Mouse (Mus musculus) left cerebral cortex, adult 11 months (tissue): ENCODE results near the gene Colgalt1.

Experiments
- DNase-seq: peaks from one replicate; pipeline ENCODE4 v3.0.0; 2022; ENCODE audit warnings: low spot score

Colgalt1 gene

GRCm38 (mm10) chr8:71591471-71592373, 19.1 kb upstream of the Colgalt1 start, which contains the start of gene Pgls:
Gene Pgls, plus strand, starts transcription at chr8:71592176.
- DNase-seq = peak; percentile 94

GRCm38 (mm10) chr8:71592374-71593170, 18.2 kb upstream of the Colgalt1 start:
- DNase-seq = peak; percentile 90

DNA sequence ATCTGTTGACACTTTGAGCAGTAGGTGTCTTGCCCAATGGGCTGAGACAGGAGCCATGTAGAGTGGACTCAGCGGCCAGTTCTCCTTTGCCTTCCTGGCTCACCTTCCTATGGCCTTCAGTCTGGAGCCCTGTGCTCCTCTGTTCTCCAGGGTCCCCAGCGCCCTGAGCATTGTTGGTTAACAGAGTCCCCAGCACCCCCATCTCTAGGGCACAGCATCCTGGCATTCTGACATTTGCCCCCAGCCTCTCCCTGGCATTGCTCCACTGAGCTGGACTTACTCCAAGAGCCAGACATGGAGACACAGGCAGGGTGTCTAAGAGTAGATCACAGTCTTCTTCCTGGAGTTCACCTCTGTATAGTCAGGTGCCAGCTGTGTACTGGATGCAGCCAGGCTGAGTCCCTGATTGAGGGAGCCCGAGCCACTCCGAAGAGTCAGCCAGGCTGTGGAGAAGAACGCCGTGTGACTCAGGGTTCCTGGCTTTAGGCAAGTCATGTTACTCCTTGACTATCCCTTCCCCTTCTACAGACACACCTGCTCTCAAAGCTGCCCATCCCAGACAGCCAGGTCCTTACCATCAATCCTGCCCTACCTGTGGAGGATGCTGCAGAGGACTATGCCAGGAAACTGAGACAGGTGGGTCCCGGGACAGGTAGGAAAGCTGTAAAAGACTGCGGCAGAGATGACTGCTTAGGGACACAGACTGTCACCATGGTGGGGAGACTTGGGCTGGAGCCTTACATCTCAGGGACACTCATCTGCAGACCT, 17.1 kb upstream of the Colgalt1 start:
- DNase-seq = no peak

DNA sequence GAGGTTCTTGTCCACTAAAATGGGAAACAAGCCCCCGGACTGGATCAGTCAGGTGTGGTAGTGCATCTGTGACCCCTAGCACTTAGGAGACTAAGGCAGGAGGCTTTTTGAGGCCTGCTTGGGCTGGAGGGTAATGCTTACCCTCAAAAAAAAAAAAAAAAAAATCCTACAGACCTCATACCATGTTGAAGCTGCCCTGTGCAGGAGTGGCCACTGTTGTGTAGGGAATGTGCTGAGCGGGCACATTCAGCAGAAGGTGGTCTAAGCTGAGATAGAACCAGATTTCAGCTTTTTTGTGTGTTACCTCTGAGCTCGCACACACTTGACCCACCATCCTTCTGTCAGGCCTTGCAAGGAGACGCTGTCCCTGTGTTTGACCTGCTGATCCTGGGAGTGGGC, 16.5 kb upstream of the Colgalt1 start:
- DNase-seq = no peak

DNA sequence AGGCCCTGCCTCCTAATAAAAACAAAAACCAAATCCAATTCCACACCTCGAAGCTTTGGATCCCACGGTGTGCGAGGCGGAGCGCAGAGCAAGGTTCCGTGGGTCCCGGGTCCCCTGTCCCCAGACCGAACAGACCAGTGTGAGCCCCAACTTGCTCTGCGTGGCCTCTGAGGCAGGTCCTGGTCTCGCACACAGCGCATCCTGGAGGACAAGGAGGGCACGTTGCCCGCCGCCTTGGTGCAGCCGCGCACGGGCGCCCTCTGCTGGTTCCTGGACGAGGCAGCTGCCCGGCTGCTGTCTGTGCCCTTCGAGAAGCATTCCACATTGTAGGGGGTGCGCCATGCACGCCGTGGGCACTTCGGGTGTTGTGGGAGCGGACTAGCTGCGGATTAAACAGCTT, 14.9 kb upstream of the Colgalt1 start:
- peak; percentile 82 for DNase-seq

DNA sequence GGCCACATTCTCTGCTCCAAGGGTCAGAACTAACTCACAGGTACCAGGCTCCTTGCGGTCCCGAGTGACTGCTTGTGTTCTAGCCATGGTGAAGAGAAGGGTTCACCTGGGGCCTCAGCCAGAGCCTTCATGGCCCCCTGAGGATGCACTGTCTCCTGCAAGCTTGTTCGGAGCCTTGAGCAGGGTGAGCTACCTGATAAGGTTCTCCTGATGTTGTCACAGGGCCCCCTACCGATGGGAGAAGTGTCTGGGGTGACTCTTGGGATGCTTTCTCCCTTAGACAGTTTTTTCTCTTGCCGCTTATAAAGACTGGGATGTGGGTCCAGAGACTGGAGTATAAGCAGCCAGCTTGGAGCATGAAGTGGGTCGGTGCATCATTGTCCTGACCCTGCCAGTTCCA, 14.4 kb upstream of the Colgalt1 start:
- no peak for DNase-seq

DNA sequence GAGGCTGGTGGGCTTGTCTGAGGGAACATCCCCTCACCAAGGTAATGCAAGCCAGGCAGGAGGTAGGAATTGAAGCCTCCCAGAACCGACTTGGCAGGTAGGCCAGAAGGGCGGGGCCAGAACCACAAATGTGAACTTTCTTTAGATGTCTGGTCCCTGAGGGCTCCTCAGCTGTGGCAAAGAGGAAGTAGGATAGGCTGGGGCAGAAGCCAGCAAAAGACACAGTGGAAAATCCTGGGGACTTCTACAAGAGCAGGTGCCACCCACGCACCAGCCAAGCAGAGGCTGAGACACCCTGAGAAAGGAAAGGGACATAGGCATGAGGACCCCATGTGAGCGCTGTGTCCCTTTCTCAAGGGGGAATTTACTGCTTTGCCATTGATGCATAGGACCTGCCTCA, 14.0 kb upstream of the Colgalt1 start:
- no peak for DNase-seq

- no peak for DNase-seq
These were observed 13.3 kb upstream of the Colgalt1 start, which contains the start of gene Fam129c for GRCm38 (mm10) chr8:71597451-71597850. Gene Fam129c, plus strand, starts transcription at chr8:71597648.

GRCm38 (mm10) chr8:71598375-71598774, 12.4 kb upstream of the Colgalt1 start:
- DNase-seq = no peak

- DNase-seq = no peak
These were observed 12.0 kb upstream of the Colgalt1 start for GRCm38 (mm10) chr8:71598841-71599240.

DNA sequence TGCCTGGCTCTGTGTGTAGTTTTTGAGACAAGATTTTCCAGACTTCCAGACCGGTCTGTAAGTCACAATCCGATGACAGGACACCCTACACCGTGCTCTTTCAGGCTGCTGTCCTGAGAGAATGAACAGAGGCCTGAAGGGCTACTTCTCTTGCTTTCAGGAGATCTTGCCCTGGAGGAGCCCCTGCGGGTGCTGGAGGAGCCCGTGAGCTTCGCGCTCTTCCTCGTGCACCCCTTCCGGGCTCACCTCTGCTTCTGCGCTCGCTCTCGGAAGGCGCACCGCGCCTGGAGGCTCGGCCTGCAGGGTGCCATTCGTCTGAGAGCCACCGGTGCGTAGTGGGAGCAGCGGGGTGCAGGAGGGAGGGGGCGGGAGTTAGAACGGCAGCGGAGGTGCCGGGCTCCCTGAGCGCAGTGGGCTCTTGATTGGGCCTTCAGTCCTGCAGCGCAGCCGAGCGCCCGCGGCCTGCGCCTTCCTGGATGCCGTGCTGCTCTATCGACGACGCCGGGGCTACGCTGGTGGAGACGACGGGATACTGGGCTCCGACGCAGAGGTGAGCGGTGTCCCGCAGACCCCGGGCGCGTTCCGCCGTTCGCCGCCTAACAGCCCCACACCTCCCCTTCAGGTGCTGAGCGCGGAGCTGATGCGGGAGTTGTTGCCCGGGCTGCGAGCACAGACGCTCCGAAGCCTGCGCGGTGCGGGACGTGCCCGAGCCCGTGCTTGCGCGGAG, 8.7 kb upstream of the Colgalt1 start:
- DNase-seq = no peak

DNA sequence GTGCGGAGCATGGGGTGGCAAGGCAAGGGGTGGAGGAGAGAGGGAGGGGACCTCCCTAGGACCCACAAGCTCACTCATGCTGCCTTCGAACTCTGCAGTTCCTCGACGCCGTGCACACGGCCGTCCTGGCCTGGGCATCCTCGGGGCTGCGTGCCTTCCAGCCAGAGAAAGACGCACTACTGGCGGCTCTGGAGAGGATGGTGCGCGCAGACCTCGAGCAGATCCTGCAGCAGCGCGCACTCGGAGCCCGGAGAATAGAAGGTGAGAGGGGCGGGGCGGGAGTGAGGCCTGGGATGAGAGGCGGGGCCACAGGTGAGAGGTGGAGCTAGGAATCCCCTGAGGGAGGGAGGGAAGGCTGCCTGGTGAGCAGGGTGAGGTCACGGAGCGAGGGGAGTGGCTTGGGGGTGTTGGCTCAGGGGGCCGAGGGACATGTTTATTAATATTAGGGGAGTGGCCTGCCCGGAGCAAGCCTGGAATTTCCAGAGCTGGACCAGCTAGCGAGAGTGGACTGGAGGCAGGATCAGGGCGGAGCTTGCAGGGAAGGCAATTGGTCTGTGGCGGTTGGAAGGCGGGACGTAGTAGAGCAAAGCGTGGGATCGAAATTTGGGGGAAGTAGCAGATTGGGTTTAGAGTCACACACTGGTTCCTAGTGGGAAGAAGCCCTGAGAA, 8.0 kb upstream of the Colgalt1 start:
- DNase-seq = no peak

GRCm38 (mm10) chr8:71604021-71604420, 6.8 kb upstream of the Colgalt1 start:
- DNase-seq = no peak

DNA sequence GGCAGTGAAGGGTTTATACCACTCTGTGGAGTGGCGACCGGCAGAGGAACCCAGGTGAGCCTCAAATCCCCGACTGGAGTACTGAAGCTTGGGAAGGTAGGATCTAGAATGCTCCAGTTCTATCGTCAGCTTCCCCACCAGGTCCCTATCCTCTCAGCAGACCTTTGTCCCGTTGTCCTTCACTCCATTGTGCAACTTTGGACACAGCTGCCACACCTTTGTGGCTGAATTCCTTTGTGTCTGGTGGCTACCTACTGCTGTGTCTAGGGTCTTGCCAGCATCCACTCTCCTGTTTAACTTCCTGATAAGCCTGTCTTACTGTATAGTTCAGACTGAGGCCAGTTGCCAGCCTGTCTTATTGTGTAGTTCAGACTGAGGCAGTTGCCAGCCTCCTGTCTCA, 1.3 kb downstream of the Colgalt1 start:
- DNase-seq = no peak

DNA sequence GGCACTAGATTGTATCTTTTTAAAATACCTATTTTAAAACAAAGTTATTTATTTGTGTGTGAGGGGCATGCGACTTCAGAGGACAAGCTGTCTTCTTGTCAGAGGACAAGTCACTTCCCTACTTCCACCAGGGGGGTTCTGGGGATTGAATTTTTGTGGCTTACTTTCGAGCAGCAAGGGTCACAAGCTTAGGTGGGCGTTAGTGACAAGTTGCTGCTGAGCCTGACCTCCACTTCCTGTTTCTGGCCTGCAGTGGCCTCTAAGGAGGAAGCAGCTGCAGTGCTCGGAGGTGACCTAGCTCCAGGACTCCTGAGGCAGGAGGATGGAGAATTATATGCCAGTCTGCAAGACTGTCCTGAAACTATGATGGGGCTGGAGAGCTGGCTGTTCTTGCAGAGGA, 2.6 kb downstream of the Colgalt1 start:
- no peak for DNase-seq

GRCm38 (mm10) chr8:71619786-71620185, 9.0 kb downstream of the Colgalt1 start:
- no peak for DNase-seq

DNA sequence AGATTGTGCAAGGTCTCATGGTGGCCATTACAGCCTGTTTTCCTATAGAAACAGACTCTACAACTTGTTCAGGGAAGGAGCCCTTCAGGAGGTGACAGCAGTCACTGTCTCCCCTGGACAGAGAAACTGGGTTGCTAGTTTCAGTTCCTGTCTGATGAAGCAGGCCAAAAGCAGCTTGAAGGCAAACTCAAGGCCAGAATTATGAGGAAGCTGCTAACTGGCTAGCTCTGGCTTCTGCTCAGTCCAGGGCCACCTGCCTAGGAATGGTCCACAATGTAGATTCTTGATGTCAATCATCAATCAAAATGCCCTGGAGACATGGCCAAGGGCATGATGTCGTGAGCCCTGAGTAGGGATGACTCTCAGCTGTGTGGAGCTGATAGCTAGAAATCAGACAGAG, 14.3 kb downstream of the Colgalt1 start:
- no peak for DNase-seq

DNA sequence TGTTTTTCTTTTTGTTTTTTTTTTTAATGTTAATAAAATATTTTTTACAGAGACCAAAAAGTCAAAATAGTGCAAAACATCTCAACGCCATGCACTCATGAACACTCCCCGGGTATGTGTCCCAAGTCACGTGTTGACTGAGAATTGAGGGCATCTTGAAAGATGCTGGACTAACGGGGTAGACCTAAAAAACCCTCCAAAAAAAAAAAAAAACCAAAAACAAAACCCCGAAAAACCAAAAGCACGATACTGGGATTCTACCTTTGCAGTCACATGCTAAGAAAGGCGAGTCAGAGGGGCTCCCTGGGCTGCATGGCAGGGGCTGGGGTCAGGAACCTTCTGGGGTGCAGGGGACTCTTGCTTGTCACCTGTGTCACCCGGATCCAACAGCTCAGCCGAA, 16.0 kb downstream of the Colgalt1 start:
- DNase-seq = no peak

DNA sequence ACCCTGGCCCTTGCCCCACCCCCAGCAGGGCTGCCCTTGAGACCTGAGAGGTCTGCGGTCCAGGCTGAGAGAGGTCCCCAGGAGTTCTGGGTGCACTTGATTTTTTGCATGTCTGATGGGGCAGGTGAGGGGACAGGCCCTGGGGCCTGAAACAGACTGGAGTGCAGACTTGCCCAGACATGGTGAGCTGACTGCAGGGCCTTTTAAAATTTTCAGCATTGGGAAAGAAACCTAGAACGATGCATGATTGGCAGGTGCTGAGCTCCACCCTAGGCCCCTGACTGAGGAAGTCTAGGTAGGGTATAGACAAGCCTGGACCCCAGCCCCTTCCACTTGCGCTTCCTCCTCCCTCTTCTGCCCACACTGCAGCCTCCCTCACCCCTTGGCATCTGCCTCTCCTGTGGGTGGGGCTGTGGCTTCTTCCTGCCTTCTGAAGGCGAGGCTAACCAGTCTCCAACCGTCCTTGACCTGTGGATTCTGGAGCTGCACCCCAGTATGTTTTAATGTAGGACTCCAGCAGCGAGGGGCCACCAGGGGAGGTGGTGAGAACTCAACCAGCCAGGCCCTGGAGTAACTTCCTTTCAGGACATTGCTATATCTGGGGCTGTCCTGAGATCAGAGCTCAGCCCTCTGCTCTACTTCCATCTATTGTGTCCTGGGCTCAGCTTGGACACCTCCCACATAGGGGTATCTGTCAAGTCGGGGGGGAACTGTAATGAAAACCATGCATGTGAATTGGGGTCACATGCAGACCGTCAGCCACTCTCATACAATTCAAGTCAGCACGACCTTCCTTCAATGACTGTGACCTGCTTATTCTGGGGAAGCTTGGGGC, 16.7 kb downstream of the Colgalt1 start:
- DNase-seq = no peak
